Mouse (Mus musculus): ENCODE data around the gene Mad2l1. TPM values are rescaled to one million over a fixed set of nuclear protein-coding genes. Genes with fewer than 3 reads are reported as not detected.

Mad2l1 gene
- polyA plus RNA-seq, 1 experiment from 2014 or later: 124 TPM

DNA sequence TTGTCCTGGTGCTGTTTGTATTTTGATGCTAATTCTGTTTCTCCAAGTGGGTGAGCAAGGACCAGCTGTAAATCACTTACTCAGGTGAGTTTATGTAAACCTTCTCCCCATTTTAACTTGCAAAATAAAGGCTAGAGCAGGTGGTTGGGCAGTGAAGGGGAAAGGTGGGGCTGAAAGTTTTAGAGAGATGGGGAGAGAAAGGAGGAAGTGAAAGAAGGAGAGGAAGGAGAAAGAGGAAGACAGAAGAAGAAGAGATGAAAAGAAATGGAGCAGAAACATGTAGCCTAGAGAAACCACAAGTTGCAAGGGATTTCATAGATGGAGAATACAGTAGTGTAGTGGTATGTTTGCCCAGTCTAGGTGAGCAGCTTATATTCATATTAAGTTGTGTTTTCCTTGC, 60.6 kb downstream of the Mad2l1 start:
- Histone ChIP-seq H3K27ac (replicated peaks; ENCODE audit: low read depth, low read length) (no peak overlapping the region), H3K27me3 (ENCODE audit: control insufficient read depth, insufficient read depth, low read length) (no peaks in the 10 kb centered on the region), H3K36me3 (ENCODE audit: control insufficient read depth, insufficient read depth, low read length) (no peaks in the 10 kb centered on the region), H3K4me1 (ENCODE audit: control insufficient read depth, insufficient read depth, low read length) (no peaks in the 10 kb centered on the region), H3K4me2 (ENCODE audit: low read depth, severe bottlenecking) (no peak overlapping the region), H3K4me3 (ENCODE audit: low read depth, low read length) (no peak overlapping the region), H3K9ac (ENCODE audit: low read length) (no peak overlapping the region), H3K9me3 (ENCODE audit: control insufficient read depth, low read length) (no peaks in the 10 kb centered on the region)
- no peak for ATAC-seq (ENCODE audit: insufficient number of reproducible peaks, low FRiP score, low TSS enrichment, low read depth)
- no peak for DNase-seq (ENCODE audit: low spot score)

Other genes with a start within 250 kb of the Mad2l1 start
- gene Vmn1r32, start 24.7 kb downstream of the Mad2l1 start, polyA plus RNA-seq (2014; fragmentation: Nextera tagmentation; extraction: Ambion mirVana): 0.18 and 0.32 TPM in 2 replicates
- gene Vmn1r33, start 82.9 kb downstream of the Mad2l1 start, polyA plus RNA-seq (2014; fragmentation: Nextera tagmentation; extraction: Ambion mirVana): not detected in 2 replicates
- gene Vmn1r34, start 108.5 kb downstream of the Mad2l1 start, polyA plus RNA-seq (2014; fragmentation: Nextera tagmentation; extraction: Ambion mirVana): not detected in 2 replicates
- not detected in 2 replicates for gene Vmn1r35, start 150.5 kb downstream of the Mad2l1 start, polyA plus RNA-seq (2014; fragmentation: Nextera tagmentation; extraction: Ambion mirVana)
- not detected in 2 replicates for gene Vmn1r36, start 183.8 kb downstream of the Mad2l1 start, polyA plus RNA-seq (2014; fragmentation: Nextera tagmentation; extraction: Ambion mirVana)
- gene Vmn1r37, start 194.0 kb downstream of the Mad2l1 start, polyA plus RNA-seq (2014; fragmentation: Nextera tagmentation; extraction: Ambion mirVana): not detected in 2 replicates
- not detected in 2 replicates for gene Vmn1r38, start 247.2 kb downstream of the Mad2l1 start, polyA plus RNA-seq (2014; fragmentation: Nextera tagmentation; extraction: Ambion mirVana)

Measured in limb, embryonic 11.5 days (tissue).